Mouse (Mus musculus): ENCODE results near the gene Dop1b. TPM values are rescaled to one million over a fixed set of nuclear protein-coding genes. Genes with fewer than 3 reads are reported as not detected.
"Not testable (repeated sequence)": the region's sequence is repeated elsewhere in the genome, so short reads cannot be mapped to it uniquely, and the experiment has no call there.

The Dop1b gene
- 36.9 and 45.2 TPM in 2 replicates for polyA plus RNA-seq (2015; fragmentation: Nextera tagmentation; extraction: Ambion mirVana)

GRCm38 (mm10) chr16:93711411-93712188, at the start of gene Dop1b:
Gene Dop1b, plus strand, starts transcription at chr16:93711904.
- peak within 1 kb of the TSS; percentile 86 for H3K4me3 ChIP-seq (ENCODE audit: low read length)
- peak within 1 kb of the TSS; percentile 90 for H3K9ac ChIP-seq (ENCODE audit: low read depth, low read length)
- no peaks in the 10 kb centered on the region for H3K9me3 ChIP-seq (ENCODE audit: control insufficient read depth, low read length)
- H3K27ac ChIP-seq (ENCODE audit: low read depth, low read length), result peak within 1 kb of the TSS; percentile 89
- WGBS, result under 1% methylated on average over 64 of the region's 77 CpGs
- no peaks in the 10 kb centered on the region for H3K36me3 ChIP-seq (ENCODE audit: control insufficient read depth, insufficient read depth, low read length)
- peak; percentile 88 for ATAC-seq
- H3K27me3 ChIP-seq (replicated peaks; ENCODE audit: control insufficient read depth, insufficient read depth, low read length), result peaks cover 5% of the 10 kb centered on the region
- H3K4me2 ChIP-seq (ENCODE audit: low read length), result peak within 1 kb of the TSS; percentile 58
- H3K4me1 ChIP-seq (ENCODE audit: control insufficient read depth, insufficient read depth, low read depth, low read length), result peaks cover 7% of the 10 kb centered on the region

- no peaks in the 10 kb centered on the region for H3K4me1 ChIP-seq (ENCODE audit: control insufficient read depth, insufficient read depth, low read depth, low read length)
- H3K9ac ChIP-seq (ENCODE audit: low read depth, low read length), result no peak overlapping the region
- no peaks in the 10 kb centered on the region for H3K27me3 ChIP-seq (replicated peaks; ENCODE audit: control insufficient read depth, insufficient read depth, low read length)
- H3K27ac ChIP-seq (ENCODE audit: low read depth, low read length), result no peak overlapping the region
- ATAC-seq, result no peak
- H3K4me3 ChIP-seq (ENCODE audit: low read length), result no peak overlapping the region
- H3K36me3 ChIP-seq (ENCODE audit: control insufficient read depth, insufficient read depth, low read length), result no peaks in the 10 kb centered on the region
- no peak overlapping the region for H3K4me2 ChIP-seq (ENCODE audit: low read length)
- peaks cover 8% of the 10 kb centered on the region; the same call in 1 of the 2 replicates for H3K9me3 ChIP-seq (ENCODE audit: control insufficient read depth, low read length)
Measured at GRCm38 (mm10) chr16:93667976-93668375, 43.7 kb upstream of the Dop1b start.

GRCm38 (mm10) chr16:93669521-93669920, 42.2 kb upstream of the Dop1b start:
- Histone ChIP-seq H3K27me3 (replicated peaks; ENCODE audit: control insufficient read depth, insufficient read depth, low read length) (no peaks in the 10 kb centered on the region), H3K9ac (ENCODE audit: low read depth, low read length) (no peak overlapping the region), H3K9me3 (ENCODE audit: control insufficient read depth, low read length) (peaks cover 8% of the 10 kb centered on the region; the same call in 1 of the 2 replicates), H3K36me3 (ENCODE audit: control insufficient read depth, insufficient read depth, low read length) (no peaks in the 10 kb centered on the region), H3K4me3 (ENCODE audit: low read length) (no peak overlapping the region), H3K27ac (ENCODE audit: low read depth, low read length) (no peak overlapping the region), H3K4me2 (ENCODE audit: low read length) (no peak overlapping the region), H3K4me1 (ENCODE audit: control insufficient read depth, insufficient read depth, low read depth, low read length) (no peaks in the 10 kb centered on the region)
- no peak for ATAC-seq

- H3K4me3 ChIP-seq (ENCODE audit: low read length); H3K27ac ChIP-seq (ENCODE audit: low read depth, low read length); H3K4me2 ChIP-seq (ENCODE audit: low read length); H3K36me3 ChIP-seq (ENCODE audit: control insufficient read depth, insufficient read depth, low read length); H3K9me3 ChIP-seq (ENCODE audit: control insufficient read depth, low read length); H3K27me3 ChIP-seq (replicated peaks; ENCODE audit: control insufficient read depth, insufficient read depth, low read length); H3K9ac ChIP-seq (ENCODE audit: low read depth, low read length); H3K4me1 ChIP-seq (ENCODE audit: control insufficient read depth, insufficient read depth, low read depth, low read length); ATAC-seq: not testable (repeated sequence)
- 42% methylated on average over 4 of the region's 4 CpGs for WGBS
Measured at GRCm38 (mm10) chr16:93670466-93670865, 41.2 kb upstream of the Dop1b start.

- ATAC-seq, result no peak
- H3K27me3 ChIP-seq (replicated peaks; ENCODE audit: control insufficient read depth, insufficient read depth, low read length), result no peaks in the 10 kb centered on the region
- no peak overlapping the region for H3K9ac ChIP-seq (ENCODE audit: low read depth, low read length)
- H3K36me3 ChIP-seq (ENCODE audit: control insufficient read depth, insufficient read depth, low read length), result no peaks in the 10 kb centered on the region
- no peak overlapping the region for H3K4me2 ChIP-seq (ENCODE audit: low read length)
- H3K4me3 ChIP-seq (ENCODE audit: low read length), result no peak overlapping the region
- H3K27ac ChIP-seq (ENCODE audit: low read depth, low read length), result no peak overlapping the region
- WGBS, result 92% methylated on average over 5 of the region's 5 CpGs
- H3K4me1 ChIP-seq (ENCODE audit: control insufficient read depth, insufficient read depth, low read depth, low read length), result no peaks in the 10 kb centered on the region
- H3K9me3 ChIP-seq (ENCODE audit: control insufficient read depth, low read length), result peaks cover 8% of the 10 kb centered on the region; the same call in 1 of the 2 replicates
Measured at GRCm38 (mm10) chr16:93671064-93671463, 40.6 kb upstream of the Dop1b start.

GRCm38 (mm10) chr16:93676376-93676775, 35.3 kb upstream of the Dop1b start:
- ATAC-seq, result no peak
- no peak overlapping the region for H3K4me2 ChIP-seq (ENCODE audit: low read length)
- H3K9ac ChIP-seq (ENCODE audit: low read depth, low read length), result no peak overlapping the region
- H3K4me1 ChIP-seq (ENCODE audit: control insufficient read depth, insufficient read depth, low read depth, low read length), result no peaks in the 10 kb centered on the region
- peaks cover 5% of the 10 kb centered on the region for H3K27me3 ChIP-seq (replicated peaks; ENCODE audit: control insufficient read depth, insufficient read depth, low read length)
- no peaks in the 10 kb centered on the region for H3K36me3 ChIP-seq (ENCODE audit: control insufficient read depth, insufficient read depth, low read length)
- WGBS, result 88% methylated on average over 5 of the region's 5 CpGs
- no peaks in the 10 kb centered on the region for H3K9me3 ChIP-seq (ENCODE audit: control insufficient read depth, low read length)
- no peak overlapping the region for H3K27ac ChIP-seq (ENCODE audit: low read depth, low read length)
- no peak overlapping the region for H3K4me3 ChIP-seq (ENCODE audit: low read length)

- Histone ChIP-seq H3K9ac (ENCODE audit: low read depth, low read length) (no peak overlapping the region), H3K4me1 (ENCODE audit: control insufficient read depth, insufficient read depth, low read depth, low read length) (peaks cover 7% of the 10 kb centered on the region), H3K27me3 (replicated peaks; ENCODE audit: control insufficient read depth, insufficient read depth, low read length) (peaks cover 14% of the 10 kb centered on the region), H3K4me2 (ENCODE audit: low read length) (no peak overlapping the region), H3K36me3 (ENCODE audit: control insufficient read depth, insufficient read depth, low read length) (no peaks in the 10 kb centered on the region), H3K9me3 (ENCODE audit: control insufficient read depth, low read length) (no peaks in the 10 kb centered on the region), H3K27ac (ENCODE audit: low read depth, low read length) (no peak overlapping the region), H3K4me3 (ENCODE audit: low read length) (no peak overlapping the region)
- no peak for ATAC-seq
- 90% methylated on average over 4 of the region's 4 CpGs for whole genome bisulfite sequencing
Measured at GRCm38 (mm10) chr16:93678206-93678605, 33.5 kb upstream of the Dop1b start.

GRCm38 (mm10) chr16:93679165-93679564, 32.5 kb upstream of the Dop1b start:
- ATAC-seq, result no peak
- 59% methylated on average over 9 of the region's 9 CpGs for WGBS
- H3K9me3 ChIP-seq (ENCODE audit: control insufficient read depth, low read length), result no peaks in the 10 kb centered on the region

GRCm38 (mm10) chr16:93682156-93682688, 29.5 kb upstream of the Dop1b start:
- H3K36me3 ChIP-seq (ENCODE audit: control insufficient read depth, insufficient read depth, low read length), result no peaks in the 10 kb centered on the region
- no peak overlapping the region for H3K27ac ChIP-seq (ENCODE audit: low read depth, low read length)
- H3K27me3 ChIP-seq (replicated peaks; ENCODE audit: control insufficient read depth, insufficient read depth, low read length), result peaks cover 22% of the 10 kb centered on the region
- H3K4me1 ChIP-seq (ENCODE audit: control insufficient read depth, insufficient read depth, low read depth, low read length), result peaks cover 15% of the 10 kb centered on the region
- 31% methylated on average over 13 of the region's 13 CpGs for WGBS
- H3K4me3 ChIP-seq (ENCODE audit: low read length), result peak overlapping the region; percentile 47
- H3K9ac ChIP-seq (ENCODE audit: low read depth, low read length), result no peak overlapping the region
- H3K4me2 ChIP-seq (ENCODE audit: low read length), result peak overlapping the region; percentile 84
- no peaks in the 10 kb centered on the region for H3K9me3 ChIP-seq (ENCODE audit: control insufficient read depth, low read length)
- no peak for ATAC-seq

More at GRCm38 (mm10) chr16:93679165-93679564, 32.5 kb upstream of the Dop1b start:
- Histone ChIP-seq H3K36me3 (ENCODE audit: control insufficient read depth, insufficient read depth, low read length) (no peaks in the 10 kb centered on the region), H3K4me3 (ENCODE audit: low read length) (no peak overlapping the region), H3K4me2 (ENCODE audit: low read length) (no peak overlapping the region), H3K9ac (ENCODE audit: low read depth, low read length) (no peak overlapping the region), H3K27me3 (replicated peaks; ENCODE audit: control insufficient read depth, insufficient read depth, low read length) (peaks cover 14% of the 10 kb centered on the region), H3K27ac (ENCODE audit: low read depth, low read length) (no peak overlapping the region), H3K4me1 (ENCODE audit: control insufficient read depth, insufficient read depth, low read depth, low read length) (peaks cover 15% of the 10 kb centered on the region)
